In genomic region chr11:4122226-4122625, GRCm38 (mm10) we compare ENCODE assay signal across 15 mouse cellular contexts.
"Had no signal": no experiment of that assay in that cellular context is flagged by ENCODE, and none has a peak within 500 bp of the region (broad histone marks: within the 10 kb centered on the region; RNA-seq: fewer than 3 reads in every experiment).

No protein-coding gene starts in this region.

- H3K4me2 ChIP-seq: intestine, embryonic 15.5 days; kidney, embryonic 15.5 days; lung, embryonic 14.5 days; midbrain, embryonic 11.5 days had no signal

- DNase-seq: kidney, adult 11 months; kidney, adult 8-10 months; kidney, postnatal 10 days; kidney, postnatal 36 days; layer of hippocampus, postnatal 36 days; lung, embryonic 14.5 days; midbrain, embryonic 14.5 days; thymus, adult 18-20 months; thymus, postnatal 4 days had no signal

- H3K27ac ChIP-seq: intestine, embryonic 15.5 days; kidney, embryonic 15.5 days; left cerebral cortex, adult 2 months; liver, embryonic 14.5 days; macrophage had no signal

- ATAC-seq: intestine, embryonic 15.5 days had no signal

- H3K9ac ChIP-seq: intestine, embryonic 15.5 days; kidney, embryonic 15.5 days; lung, embryonic 14.5 days had no signal

- H3K36me3 ChIP-seq: intestine, embryonic 15.5 days; kidney, embryonic 15.5 days had no signal

- H3K9me3 ChIP-seq: intestine, embryonic 15.5 days had no signal

- H3K4me3 ChIP-seq: intestine, embryonic 15.5 days; kidney, embryonic 15.5 days; left cerebral cortex, adult 2 months had no signal
